Mouse (Mus musculus) neural tube, postnatal 0 days (tissue): ENCODE data around the gene Cdc7. TPM values are rescaled to one million over a fixed set of nuclear protein-coding genes. Genes with fewer than 3 reads are reported as not detected.

ENCODE experiments used
- polyA plus RNA-seq: library from polyadenylated mRNA; unstranded; fragments of >200 nt; fragmentation: Nextera tagmentation; extraction: Ambion mirVana; gene quantifications from 2 replicates; pipeline ENCODE4 v1.2.1, GENCODE M21; 2015

Gene Cdc7
- 20.8 and 24.8 TPM in 2 replicates for polyA plus RNA-seq

DNA sequence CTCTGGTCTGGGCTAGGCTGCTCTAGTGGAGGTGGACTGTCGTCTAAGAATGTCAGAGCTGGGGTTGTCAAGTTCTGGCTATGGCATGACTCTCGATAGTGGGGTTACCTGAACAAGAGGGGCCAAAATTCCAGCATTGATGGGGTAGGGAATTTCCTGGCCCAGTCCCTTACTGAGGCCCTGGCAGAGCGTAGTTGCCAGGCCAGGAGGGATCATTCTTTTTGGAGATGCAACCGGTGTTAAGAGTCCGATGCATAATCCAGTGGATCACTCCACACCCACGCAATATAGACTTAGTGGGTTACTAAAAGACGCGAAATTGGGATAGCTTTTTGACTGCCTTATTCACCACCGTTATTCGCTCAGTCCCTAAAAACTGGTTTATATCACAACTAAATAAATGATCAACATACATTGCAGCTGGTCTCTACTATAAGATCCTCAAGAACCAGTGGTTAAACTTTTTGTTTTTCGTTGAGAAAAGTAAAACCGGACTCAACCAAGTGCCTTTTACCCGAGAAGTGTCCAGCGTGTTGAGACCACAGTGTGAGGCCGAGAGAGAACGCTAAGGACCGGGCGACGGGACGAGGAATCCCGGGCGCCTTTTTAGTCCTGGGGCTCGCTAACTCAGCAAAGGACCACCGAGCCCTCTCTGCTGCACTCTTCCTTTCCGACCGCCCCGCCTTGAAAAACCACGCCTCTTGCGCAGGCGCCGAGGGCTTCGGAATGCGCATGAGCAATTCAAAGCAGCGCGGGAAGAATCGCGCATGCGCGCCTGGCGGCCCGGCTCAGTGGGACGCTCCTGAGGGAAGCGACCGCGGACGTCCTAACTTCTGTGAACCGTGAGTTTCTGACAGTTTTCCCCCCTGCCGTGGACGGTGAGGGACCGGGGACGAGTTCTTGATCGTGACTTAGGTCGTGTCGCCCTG is at the start of gene Cdc7:
Gene Cdc7 (plus strand): TSS at position 739 of the 929 bp plus-strand sequence.

DNA sequence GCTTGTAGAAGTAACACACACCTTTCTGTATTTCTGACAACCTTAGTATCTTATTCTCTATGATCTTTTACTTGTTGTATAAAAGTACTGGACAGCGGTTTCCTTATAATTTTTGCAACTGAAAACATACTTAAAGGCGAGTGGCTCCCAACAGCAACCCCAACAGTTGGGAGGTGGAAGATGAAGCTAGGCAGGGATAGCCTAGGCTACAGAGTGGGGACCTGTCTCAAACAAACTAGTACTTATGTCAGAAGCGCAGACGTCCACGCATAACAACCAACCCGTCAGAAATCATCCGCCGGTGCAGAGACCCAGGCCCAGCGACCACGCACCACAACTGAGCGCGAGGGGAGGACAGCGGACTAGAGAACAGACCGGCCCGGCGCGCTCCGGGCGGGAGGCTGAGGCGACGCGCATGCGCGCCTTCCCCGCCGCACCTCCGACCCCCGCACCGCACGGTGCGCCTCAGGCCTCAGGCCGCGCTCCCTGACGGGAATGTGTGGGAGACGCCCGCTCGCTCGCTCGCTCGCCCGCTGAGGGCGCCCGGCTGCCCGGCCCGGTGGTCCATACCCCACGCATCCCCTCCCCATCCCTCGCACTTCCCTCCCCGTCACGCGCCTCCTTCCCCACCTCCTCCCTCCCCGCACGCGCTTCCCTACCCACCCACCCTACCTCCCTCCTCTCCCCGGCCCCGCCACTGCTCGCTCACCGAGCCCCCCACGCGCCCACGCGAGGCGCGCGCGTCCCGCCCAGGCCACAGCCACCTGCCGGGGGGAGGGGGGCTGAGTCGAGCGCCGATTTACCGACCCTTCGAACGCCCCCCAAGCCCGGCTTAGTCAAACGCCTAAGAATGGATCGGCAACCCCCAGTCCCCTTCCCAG is 38.4 kb upstream of the Cdc7 start, which contains the start of gene Hfm1:
Gene Hfm1 (minus strand): TSS at position 834 of the 881 bp plus-strand sequence.

Other genes with a start within 250 kb of the Cdc7 start
- 4.4 and 5.0 TPM in 2 replicates for gene Hfm1, start 38.0 kb upstream of the Cdc7 start, polyA plus RNA-seq